Mouse (Mus musculus) pancreas, adult 10 weeks (tissue): ENCODE results near the gene Slc51b. TPM values are rescaled to one million over a fixed set of nuclear protein-coding genes. Genes with fewer than 3 reads are reported as not detected.

Experiments used
- polyA plus RNA-seq: library from polyadenylated mRNA; stranded (reverse); fragments of 350-450 nt; fragmentation: Illumina TruSeq; extraction: RNeasy Lipid Tissue Mini Kit (QIAGEN cat#74804); gene quantifications from one replicate; pipeline ENCODE4 v1.2.3, GENCODE M21; 2015; ENCODE audit warnings: low read depth, low replicate concordance; ENCODE audit not compliant: insufficient read depth

The Slc51b gene
- not detected for polyA plus RNA-seq

DNA sequence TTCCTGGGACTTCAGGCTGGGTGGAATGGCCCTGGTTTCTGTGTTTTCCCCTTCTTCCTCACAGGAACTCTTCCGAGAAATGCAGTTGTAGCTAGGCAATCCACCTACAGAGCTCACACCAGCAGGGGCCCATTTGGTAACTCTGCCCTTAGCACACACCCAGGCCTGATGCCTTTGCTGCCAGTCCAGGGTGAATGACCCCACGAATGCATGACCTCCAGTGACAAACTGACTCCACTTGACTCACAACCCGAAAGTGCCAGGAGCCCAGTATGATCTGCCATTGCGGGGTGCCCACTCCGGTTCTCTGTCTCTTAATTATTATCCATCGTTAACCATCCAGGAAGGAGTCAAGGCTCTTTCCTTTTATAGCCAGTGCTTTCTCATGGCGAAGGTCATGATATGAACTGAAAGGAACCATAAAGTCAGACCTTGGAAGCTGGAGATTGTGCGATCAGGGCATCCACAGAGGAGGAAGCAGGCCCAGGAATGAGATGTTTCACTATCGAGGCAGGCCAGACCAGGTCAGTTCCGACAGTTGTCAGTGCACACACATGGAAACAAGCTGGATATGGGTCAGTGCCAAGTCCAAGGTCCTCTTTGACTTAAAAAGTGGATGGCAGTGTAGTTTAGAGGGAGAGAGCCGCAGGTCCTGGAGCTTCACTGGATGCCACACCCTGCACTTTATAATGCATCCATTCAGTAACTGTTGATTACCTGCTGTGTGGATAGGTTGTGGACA is at the start of gene Slc51b:
TSS of gene Slc51b (minus strand) at position 196 of the 742 bp plus-strand sequence.

GRCm38 (mm10) chr9:65460732-65461442 is 38.1 kb upstream of the Slc51b start, which contains the start of gene Spg21:
TSS of gene Spg21 (plus strand) at chr9:65460947.

GRCm38 (mm10) chr9:65435671-65436301 is 13.0 kb upstream of the Slc51b start, which contains the start of gene Mtfmt:
TSS of gene Mtfmt (plus strand) at chr9:65435782.

DNA sequence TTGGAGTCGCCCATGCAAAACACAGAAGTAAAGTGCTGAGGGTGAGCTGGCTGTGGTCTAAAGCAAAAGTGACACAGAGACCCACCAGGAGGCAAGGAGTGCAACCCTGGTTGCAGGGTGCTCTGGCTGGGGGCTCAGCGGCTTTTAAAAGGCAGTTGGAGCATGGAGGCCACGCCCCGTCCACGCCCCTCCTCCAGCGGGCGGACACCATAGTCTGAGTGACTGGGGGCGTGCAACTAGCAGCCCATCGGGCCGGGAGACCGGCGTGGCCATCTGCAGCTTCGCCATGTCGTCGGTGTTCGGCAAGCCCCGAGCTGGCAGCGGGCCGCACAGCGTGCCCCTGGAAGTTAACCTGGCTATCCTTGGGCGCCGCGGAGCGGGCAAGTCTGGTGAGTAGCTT is 24.5 kb downstream of the Slc51b start, which contains the start of gene Rasl12:
TSS of gene Rasl12 (plus strand) at position 228 of the 400 bp plus-strand sequence.

DNA sequence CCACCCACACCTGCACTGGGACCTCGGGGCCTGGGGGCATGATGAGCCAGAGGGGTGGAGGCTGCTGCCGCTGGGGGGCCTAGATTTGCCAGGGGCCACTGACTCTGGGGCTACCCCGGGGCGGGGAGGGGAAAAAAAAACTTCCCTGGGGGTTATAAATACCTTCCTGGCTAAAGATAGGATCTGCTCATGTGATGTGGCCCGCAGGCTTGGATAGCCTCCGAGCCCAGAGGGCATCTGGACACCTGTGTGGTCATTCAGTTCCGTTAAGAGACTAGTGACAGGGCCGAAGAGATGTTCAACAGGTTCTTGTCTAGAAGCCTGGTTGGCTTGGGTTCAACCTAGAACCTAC is 31.2 kb downstream of the Slc51b start, which contains the start of gene Kbtbd13:
TSS of gene Kbtbd13 (minus strand) at position 40 of the 352 bp plus-strand sequence.

Other genes with a start within 250 kb of the Slc51b start
- 10.2 TPM for gene Parp16, start 227.6 kb downstream of the Slc51b start, polyA plus RNA-seq
- gene Cilp, start 157.8 kb downstream of the Slc51b start, polyA plus RNA-seq, result 5.6 TPM
- gene Clpx, start 128.7 kb downstream of the Slc51b start, polyA plus RNA-seq, result 8.9 TPM
- gene Pdcd7, start 76.9 kb downstream of the Slc51b start, polyA plus RNA-seq, result 3.5 TPM
- gene Ubap1l, start 61.9 kb downstream of the Slc51b start, polyA plus RNA-seq, result not detected
- not detected for gene Kbtbd13, start 31.3 kb downstream of the Slc51b start, polyA plus RNA-seq
- 6.2 TPM for gene Rasl12, start 24.4 kb downstream of the Slc51b start, polyA plus RNA-seq
- gene Mtfmt, start 12.8 kb upstream of the Slc51b start, polyA plus RNA-seq, result 5.0 TPM
- 5.7 TPM for gene Spg21, start 38.0 kb upstream of the Slc51b start, polyA plus RNA-seq
- not detected for gene Ankdd1a, start 97.2 kb upstream of the Slc51b start, polyA plus RNA-seq
- 5.2 TPM for gene Plekho2, start 157.1 kb upstream of the Slc51b start, polyA plus RNA-seq
- not detected for gene Pif1, start 164.2 kb upstream of the Slc51b start, polyA plus RNA-seq
- 1.5 TPM for gene Rbpms2, start 206.7 kb upstream of the Slc51b start, polyA plus RNA-seq
- gene Oaz2, start 245.0 kb upstream of the Slc51b start, polyA plus RNA-seq, result 32.7 TPM